19 mouse cellular contexts compared by ENCODE assay signal in genomic region chr5:23521645-23522044, GRCm38 (mm10).
"Had no signal": no experiment of that assay in that cellular context is flagged by ENCODE, and none has a peak within 500 bp of the region (broad histone marks: within the 10 kb centered on the region; RNA-seq: fewer than 3 reads in every experiment).

No protein-coding gene starts in this region.

- H3K4me1 ChIP-seq: limb, embryonic 12.5 days had no signal

- H3K27ac ChIP-seq: limb, embryonic 12.5 days; limb, embryonic 15.5 days; liver, embryonic 14.5 days; macrophage; stomach, postnatal 0 days had no signal

- H3K4me2 ChIP-seq: limb, embryonic 12.5 days; limb, embryonic 15.5 days; liver, embryonic 11.5 days; lung, embryonic 14.5 days; midbrain, embryonic 11.5 days had no signal

- ATAC-seq: liver, postnatal 0 days; lung, postnatal 0 days had no signal

- H3K4me3 ChIP-seq: limb, embryonic 12.5 days; limb, embryonic 15.5 days had no signal

- H3K27me3 ChIP-seq: limb, embryonic 12.5 days; limb, embryonic 15.5 days had no signal

- DNase-seq: kidney, postnatal 14 days; kidney, postnatal 4 days; left cerebral cortex, postnatal 4 days; liver, postnatal 0 days; lung, embryonic 14.5 days; midbrain, embryonic 14.5 days; right cerebral cortex, postnatal 14 days; right cerebral cortex, postnatal 4 days; thymus, adult 2 months; thymus, postnatal 14 days; thymus, postnatal 4 days had no signal

- H3K9ac ChIP-seq: limb, embryonic 12.5 days; limb, embryonic 15.5 days; liver, embryonic 14.5 days; liver, postnatal 0 days; lung, embryonic 14.5 days had no signal

- H3K9me3 ChIP-seq: limb, embryonic 12.5 days; limb, embryonic 15.5 days had no signal
